Mouse (Mus musculus) inflammation-experienced regulatory T-cells, adult 16 weeks (primary cell): ENCODE results near the gene Cfap74. TPM values are rescaled to one million over a fixed set of nuclear protein-coding genes. Genes with fewer than 3 reads are reported as not detected.

Experiments used
- polyA plus RNA-seq: library from polyadenylated mRNA; unstranded; fragments of 100-300 nt; shearing (Covaris generic); gene quantifications from one replicate; pipeline ENCODE4 v1.2.1, GENCODE M21; 2017

The Cfap74 gene
- polyA plus RNA-seq = 4.3 TPM

DNA sequence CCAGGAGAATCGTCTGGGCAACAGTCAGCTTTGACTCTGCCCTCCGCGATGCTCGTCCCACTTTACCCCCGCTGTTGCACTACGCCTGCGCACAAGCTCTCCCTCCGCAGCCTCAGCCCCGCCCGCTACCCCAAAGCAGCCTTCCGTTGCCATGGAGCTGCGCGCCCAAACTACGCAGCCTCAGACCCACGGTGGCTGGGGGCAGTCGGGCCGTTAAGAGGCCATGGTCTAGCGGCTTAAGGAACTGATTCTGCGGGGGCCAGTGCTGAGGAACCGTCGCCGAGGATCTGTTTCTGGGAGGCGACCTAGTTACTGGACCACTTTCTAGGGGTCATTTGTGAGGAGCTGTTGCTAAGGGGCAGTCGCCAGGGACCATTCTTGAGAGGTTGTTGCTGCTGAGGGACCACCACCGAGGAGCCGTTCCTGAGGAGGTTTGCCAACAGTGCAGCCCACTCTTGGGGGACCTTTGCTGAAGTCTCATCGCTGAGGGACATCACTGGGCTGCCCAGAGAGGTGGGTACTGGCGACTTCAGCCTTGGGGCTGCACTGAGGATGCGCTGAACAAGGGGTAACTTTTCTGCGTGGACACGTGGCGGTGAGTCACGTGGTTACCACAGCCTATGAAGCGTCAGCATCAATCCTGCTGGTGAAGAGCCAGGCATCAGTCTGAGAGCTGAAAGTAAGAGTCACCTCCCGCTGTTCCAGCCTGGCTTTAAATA is at the start of gene Cfap74:
TSS of gene Cfap74 (plus strand) at position 133 of the 719 bp plus-strand sequence.

DNA sequence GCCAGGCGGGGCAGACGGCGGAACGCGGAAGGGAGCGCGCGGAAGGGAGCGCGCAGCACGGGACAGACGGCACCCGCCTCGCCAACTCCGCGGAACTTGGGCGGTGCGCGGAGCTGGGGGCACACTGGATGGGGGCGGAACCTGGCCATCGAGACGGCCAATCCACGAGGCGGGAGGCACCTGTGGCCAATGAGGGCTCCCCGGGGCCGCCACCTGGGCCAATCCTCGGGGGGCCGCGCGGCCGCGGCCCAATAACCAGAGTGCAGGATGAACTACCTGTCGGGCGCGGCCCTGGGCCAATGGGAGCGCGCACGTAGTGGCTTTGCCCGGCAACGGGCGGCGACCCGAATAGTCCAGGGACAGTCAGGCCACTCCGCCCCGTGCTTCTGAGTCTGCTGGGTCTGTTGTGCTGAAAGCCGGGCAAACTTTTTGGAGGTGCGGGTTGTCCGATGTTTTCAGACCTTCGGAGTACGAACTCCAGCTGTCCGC is 47.6 kb upstream of the Cfap74 start, which contains the start of gene Prkcz:
TSS of gene Prkcz (minus strand) at position 59 of the 489 bp plus-strand sequence.

DNA sequence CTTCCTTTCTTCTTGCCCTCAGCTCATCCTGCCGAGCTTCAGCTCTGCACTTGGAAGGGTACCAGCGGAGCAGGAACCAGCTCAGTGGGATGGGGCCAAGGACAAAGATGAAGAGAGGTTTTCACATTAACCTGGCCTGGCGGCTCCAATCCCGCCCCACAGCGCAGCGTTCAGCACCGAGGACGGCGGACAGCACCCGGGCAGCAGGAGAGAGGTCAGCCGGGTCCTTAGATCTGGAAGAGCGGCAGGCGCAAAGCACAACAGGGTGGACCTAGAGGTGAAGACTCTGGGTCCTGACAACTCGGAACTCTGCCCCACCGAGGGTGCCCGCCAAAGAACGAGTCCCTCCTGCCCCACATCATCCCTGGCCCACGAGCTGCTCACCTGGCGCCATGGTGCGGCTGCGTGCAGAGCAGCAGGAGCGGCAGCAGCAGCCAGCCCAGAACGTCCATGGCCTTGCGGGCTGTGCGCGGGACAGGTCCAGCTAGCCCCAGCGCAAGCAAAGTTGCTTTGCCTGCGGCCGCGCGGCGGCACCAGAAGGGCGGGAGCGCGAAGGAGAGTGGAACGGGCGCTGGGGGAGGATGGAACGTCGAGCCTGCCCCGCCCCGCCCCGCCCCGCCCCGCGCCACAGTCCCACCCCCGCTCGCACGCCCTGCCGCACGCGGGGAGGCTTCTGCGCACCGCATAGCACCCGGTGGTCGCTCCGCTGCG is 11.3 kb upstream of the Cfap74 start, which contains the start of gene Gabrd:
TSS of gene Gabrd (minus strand) at position 602 of the 711 bp plus-strand sequence.

DNA sequence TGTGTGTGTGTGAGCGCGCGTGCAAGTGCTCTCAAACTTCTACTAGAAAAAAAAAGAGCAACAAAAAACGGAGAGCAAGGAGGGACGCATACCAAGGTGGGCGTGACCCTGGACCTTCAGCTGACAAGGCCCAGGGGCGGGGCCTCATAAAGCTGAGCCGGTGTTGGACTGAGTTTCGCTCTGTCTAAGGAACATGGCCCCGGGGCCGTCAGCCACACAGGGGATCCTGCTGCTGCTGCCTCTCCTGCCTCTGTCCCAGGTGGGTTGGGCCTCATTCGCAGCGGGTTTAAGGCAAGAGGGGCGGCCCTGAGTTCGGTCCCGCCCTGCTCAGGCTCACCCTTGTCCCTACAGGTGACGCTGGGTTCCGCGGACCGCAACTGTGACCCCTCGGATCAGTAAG is 60.0 kb downstream of the Cfap74 start, which contains the start of gene Tmem52:
TSS of gene Tmem52 (plus strand) at position 163 of the 400 bp plus-strand sequence.

DNA sequence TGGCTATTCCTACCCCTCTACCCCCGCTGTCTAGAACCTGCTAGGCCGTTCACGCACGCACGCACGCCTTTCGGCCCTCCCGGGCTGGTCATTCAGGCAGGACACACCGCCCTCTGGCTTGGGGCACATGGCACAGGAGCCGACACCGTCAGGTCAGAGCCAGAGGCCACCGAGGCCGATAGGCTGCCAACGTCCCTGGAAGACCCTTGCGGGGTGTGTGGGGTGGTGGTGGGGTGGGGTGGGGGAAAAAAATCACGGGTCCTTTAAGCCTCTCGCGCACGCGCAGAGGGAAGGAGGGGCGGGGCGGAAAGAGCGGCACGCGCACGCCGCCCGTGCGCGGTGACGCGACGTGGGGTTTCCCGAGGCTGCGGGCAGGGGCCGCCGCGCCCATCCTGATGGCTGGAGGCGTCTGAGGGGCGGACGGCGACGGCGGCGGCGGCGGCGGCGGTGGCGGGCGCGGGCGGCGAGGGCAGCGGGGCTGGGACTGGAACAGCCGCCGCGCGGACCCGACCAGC is 82.1 kb downstream of the Cfap74 start, which contains the start of gene Gnb1:
TSS of gene Gnb1 (plus strand) at position 372 of the 515 bp plus-strand sequence.

Other genes with a start within 250 kb of the Cfap74 start
- 12.4 TPM for gene Ski, start 186.6 kb upstream of the Cfap74 start, polyA plus RNA-seq
- 136 TPM for gene Faap20, start 159.4 kb upstream of the Cfap74 start, polyA plus RNA-seq
- gene Prkcz, start 47.8 kb upstream of the Cfap74 start, polyA plus RNA-seq = 39.6 TPM
- gene Gabrd, start 11.1 kb upstream of the Cfap74 start, polyA plus RNA-seq = 0.82 TPM
- gene Tmem52, start 59.9 kb downstream of the Cfap74 start, polyA plus RNA-seq = not detected
- 20.8 TPM for gene Gnb1, start 82.2 kb downstream of the Cfap74 start, polyA plus RNA-seq
- 166 TPM for gene Nadk, start 153.2 kb downstream of the Cfap74 start, polyA plus RNA-seq
- 16.2 TPM for gene Slc35e2, start 192.2 kb downstream of the Cfap74 start, polyA plus RNA-seq
- 145 TPM for gene Cdk11b, start 215.7 kb downstream of the Cfap74 start, polyA plus RNA-seq
- gene Gm10563, start 236.2 kb downstream of the Cfap74 start, polyA plus RNA-seq = not detected
- gene Mmp23, start 244.2 kb downstream of the Cfap74 start, polyA plus RNA-seq = 0.56 TPM